Mouse (Mus musculus): Measurements from ENCODE around the gene Gmeb2. TPM values are rescaled to one million over a fixed set of nuclear protein-coding genes. Genes with fewer than 3 reads are reported as not detected.

The Gmeb2 gene
- polyA plus RNA-seq, 1 experiment: 26.3 TPM

DNA sequence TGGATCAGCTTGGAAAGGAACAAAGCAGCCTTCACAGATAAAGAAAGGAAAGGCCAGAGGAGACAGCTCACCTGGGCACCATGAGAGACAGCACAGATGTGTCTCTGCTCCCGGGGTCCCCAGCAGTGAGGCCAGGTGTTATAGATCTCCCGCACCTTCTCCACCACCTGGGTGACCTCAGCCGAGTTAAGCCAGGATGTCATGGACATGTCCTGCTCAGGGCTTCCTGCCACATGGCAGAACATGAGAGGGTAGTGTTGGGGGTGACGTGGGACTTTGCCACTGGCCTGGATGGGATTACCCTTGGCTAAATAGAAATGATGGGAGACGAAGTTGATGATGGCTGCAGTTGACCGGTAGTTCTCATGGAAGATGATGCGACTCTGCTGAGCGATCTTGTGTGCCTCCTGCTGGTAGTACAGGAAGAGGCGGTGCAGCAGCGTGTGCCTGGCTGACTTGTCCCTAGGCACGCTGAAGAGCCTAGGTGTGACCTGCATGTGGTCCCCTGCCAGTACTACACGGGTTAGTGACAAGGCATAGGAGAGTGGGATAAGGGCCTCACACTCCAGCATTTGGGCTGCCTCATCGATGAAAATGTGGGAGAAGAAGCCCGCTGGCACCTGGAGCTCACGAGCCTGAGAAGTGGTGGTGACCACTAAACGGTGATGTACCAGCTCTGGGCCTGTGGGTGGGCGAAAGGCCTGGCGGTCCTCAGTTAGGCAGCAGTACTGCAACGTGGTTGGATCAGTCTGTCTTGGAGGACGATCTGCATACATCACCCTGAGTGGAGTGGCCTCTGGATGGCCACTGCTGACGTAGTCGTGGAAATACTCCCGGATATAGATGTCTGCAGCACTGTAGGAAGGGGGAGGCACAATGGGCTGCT is 51.9 kb downstream of the Gmeb2 start:
- WGBS: 76% methylated on average over 23 of the region's 23 CpGs
- TF ChIP-seq POLR2A (IDR thresholded peaks at IDR 0.05; ENCODE audit: borderline replicate concordance, extremely low read depth, low read depth, low read length): no peak
- TF ChIP-seq CTCF (IDR thresholded peaks at IDR 0.05; ENCODE audit: insufficient read depth, low read length): peak; percentile 64
- Histone ChIP-seq H3K4me1 (ENCODE audit: control insufficient read depth, insufficient read depth, low read length) (peaks cover 17% of the 10 kb centered on the region), H3K4me3 (replicated peaks; ENCODE audit: extremely low read depth, low read depth, low read length) (no peak overlapping the region)
- no peak for DNase-seq

DNA sequence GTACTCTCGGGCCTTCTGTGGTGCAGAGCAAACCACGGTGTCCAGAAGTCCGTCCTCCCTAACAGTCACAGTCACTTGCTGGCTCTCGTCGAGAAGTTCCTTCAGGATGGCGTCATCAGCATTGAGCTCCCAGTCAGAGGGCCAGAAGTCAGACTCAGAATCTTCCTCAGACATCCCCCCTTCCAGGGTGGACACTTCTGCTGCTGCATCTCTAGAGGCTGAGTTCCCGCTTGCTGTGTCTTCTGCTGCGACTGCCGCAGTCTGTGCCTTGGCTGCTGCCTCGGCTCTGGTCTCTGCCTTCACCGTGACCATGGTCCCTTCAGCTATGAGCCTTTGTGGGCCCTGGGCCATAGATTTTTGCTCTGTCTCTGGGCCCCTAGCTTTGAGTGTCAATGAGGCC is 53.2 kb downstream of the Gmeb2 start:
- Histone ChIP-seq H3K4me1 (ENCODE audit: control insufficient read depth, insufficient read depth, low read length) (peaks cover 5% of the 10 kb centered on the region), H3K4me3 (replicated peaks; ENCODE audit: extremely low read depth, low read depth, low read length) (no peak overlapping the region)
- no peak for DNase-seq
- 85% methylated on average over 11 of the region's 11 CpGs for WGBS
- TF ChIP-seq CTCF (IDR thresholded peaks at IDR 0.05; ENCODE audit: insufficient read depth, low read length): no peak
- TF ChIP-seq POLR2A (IDR thresholded peaks at IDR 0.05; ENCODE audit: borderline replicate concordance, extremely low read depth, low read depth, low read length): no peak

DNA sequence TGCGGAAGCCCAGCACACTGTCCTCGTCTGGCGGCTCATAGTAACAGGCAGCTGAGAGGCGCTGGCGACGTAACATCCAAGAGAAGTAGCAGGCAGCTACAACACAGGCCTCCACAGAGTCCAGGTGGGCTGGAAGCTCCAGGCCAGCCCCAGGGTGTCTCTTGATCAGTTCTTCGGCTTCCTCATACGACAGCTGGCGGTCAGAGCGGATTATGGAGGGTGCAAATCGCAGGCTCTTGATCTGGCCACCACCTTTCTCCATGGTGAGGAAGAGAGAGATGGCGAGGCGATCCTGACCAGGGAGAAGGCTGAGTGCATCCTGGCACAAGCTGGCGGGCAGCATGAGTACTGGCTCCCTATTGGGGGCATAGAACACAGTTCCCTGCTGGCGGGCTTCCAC is 54.4 kb downstream of the Gmeb2 start:
- Histone ChIP-seq H3K4me1 (ENCODE audit: control insufficient read depth, insufficient read depth, low read length) (peaks cover 3% of the 10 kb centered on the region), H3K4me3 (replicated peaks; ENCODE audit: extremely low read depth, low read depth, low read length) (no peak overlapping the region)
- WGBS: 90% methylated on average over 15 of the region's 15 CpGs
- no peak for DNase-seq
- no peak for TF ChIP-seq CTCF (IDR thresholded peaks at IDR 0.05; ENCODE audit: insufficient read depth, low read length)
- no peak for TF ChIP-seq POLR2A (IDR thresholded peaks at IDR 0.05; ENCODE audit: borderline replicate concordance, extremely low read depth, low read depth, low read length)

DNA sequence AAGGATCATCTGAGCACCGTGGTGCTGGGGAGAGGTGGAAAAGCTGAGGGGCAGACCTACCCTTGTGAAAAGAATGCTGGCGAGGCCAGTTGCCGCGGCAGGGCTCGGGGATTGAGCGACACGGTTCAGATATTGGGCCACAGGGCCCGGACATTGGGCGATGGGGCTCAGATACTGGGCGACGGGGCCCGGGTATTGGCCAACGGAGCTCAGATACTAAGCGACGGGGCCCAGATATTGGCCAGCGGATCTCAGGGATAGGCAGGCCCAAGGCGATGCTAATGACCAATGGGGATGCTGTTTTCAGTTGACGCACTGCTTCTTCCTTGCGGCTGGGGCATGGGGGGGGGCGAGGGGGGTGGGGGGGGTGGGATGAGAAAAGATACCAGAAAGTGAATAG is 56.7 kb downstream of the Gmeb2 start:
- TF ChIP-seq POLR2A (IDR thresholded peaks at IDR 0.05; ENCODE audit: borderline replicate concordance, extremely low read depth, low read depth, low read length): no peak
- TF ChIP-seq CTCF (IDR thresholded peaks at IDR 0.05; ENCODE audit: insufficient read depth, low read length): no peak
- DNase-seq: no peak
- 86% methylated on average over 20 of the region's 20 CpGs for WGBS
- Histone ChIP-seq H3K4me3 (replicated peaks; ENCODE audit: extremely low read depth, low read depth, low read length) (no peak overlapping the region), H3K4me1 (ENCODE audit: control insufficient read depth, insufficient read depth, low read length) (peaks cover 3% of the 10 kb centered on the region)

DNA sequence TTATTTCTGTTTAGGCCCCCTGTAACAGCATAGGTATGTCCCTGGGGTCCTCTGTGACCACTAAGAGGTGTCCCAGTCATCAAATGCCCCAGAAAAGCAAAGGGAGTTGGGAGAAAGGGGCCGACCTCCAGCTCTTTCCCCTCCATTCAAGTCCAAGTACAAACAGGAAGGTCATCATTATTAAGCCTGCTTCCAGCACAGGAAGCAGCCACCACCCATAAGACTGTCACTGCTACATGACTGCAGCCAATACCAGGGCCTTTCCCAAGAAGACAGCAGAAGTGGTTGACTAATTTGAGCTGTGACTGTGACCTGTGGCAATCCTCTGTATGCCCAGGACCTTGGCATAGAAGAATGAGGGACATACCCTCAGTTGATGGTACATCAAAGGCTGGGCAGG is 59.5 kb downstream of the Gmeb2 start:
- peaks cover 3% of the 10 kb centered on the region for H3K4me1 ChIP-seq (ENCODE audit: control insufficient read depth, insufficient read depth, low read length)
- DNase-seq: no peak
- WGBS: 39% methylated on average over 1 of the region's 1 CpGs

DNA sequence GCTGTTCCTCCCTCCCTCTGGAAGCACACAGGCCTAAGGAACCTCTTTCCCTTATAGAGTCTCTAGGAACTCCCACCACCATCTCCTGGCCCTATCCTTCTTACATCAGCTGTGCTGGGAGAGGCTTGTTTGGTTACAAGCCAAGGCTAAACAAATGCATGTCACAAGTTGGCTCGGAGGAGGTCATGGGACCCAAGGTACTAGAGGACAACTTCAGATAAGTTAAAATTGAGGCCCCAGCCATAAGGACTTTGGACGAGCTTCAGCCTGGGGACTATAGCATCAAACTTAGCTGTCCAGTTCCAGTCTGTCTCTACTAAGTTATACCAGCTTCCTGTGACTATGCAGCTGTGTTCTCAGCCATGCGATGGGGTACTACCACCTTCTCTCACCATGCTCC is 60.7 kb downstream of the Gmeb2 start:
- WGBS: 55% methylated on average over 3 of the region's 3 CpGs
- Histone ChIP-seq H3K4me3 (replicated peaks; ENCODE audit: extremely low read depth, low read depth, low read length) (no peak overlapping the region), H3K4me1 (ENCODE audit: control insufficient read depth, insufficient read depth, low read length) (peaks cover 3% of the 10 kb centered on the region)
- DNase-seq: no peak
- no peak; the same call in 1 of the 2 replicates for TF ChIP-seq CTCF (IDR thresholded peaks at IDR 0.05; ENCODE audit: insufficient read depth, low read length)
- TF ChIP-seq POLR2A (IDR thresholded peaks at IDR 0.05; ENCODE audit: borderline replicate concordance, extremely low read depth, low read depth, low read length): no peak

More for the DNA sequence above, 59.5 kb downstream of the Gmeb2 start:
- no peak overlapping the region for H3K4me3 ChIP-seq (replicated peaks; ENCODE audit: extremely low read depth, low read depth, low read length)
- TF ChIP-seq CTCF (IDR thresholded peaks at IDR 0.05; ENCODE audit: insufficient read depth, low read length) (no peak), POLR2A (IDR thresholded peaks at IDR 0.05; ENCODE audit: borderline replicate concordance, extremely low read depth, low read depth, low read length) (no peak)

DNA sequence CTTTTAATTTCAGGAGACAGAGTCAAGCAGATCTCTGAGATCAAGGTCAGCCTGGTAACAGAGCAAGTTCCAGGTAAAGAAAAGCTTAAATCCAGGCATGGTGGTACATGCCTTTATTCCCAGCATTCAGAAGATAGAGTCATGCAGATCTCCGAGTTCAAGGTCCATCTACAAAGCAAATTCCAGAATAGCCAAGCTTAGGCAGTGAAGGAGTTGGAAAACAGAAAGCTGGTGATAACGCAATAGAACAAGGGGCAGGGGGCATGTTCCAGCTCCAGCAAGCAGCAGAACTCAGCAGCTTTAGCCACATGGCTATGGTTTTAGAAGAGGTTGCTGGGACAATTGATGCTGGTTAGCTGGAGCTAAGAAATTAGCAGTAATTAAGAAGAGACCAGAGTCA is 62.8 kb downstream of the Gmeb2 start:
- 89% methylated on average over 2 of the region's 2 CpGs for WGBS
- no peak overlapping the region for H3K4me3 ChIP-seq (replicated peaks; ENCODE audit: extremely low read depth, low read depth, low read length)
- no peak for DNase-seq
- TF ChIP-seq POLR2A (IDR thresholded peaks at IDR 0.05; ENCODE audit: borderline replicate concordance, extremely low read depth, low read depth, low read length) (no peak), CTCF (IDR thresholded peaks at IDR 0.05; ENCODE audit: insufficient read depth, low read length) (no peak)
- H3K4me1 ChIP-seq (ENCODE audit: control insufficient read depth, insufficient read depth, low read length): peaks cover 9% of the 10 kb centered on the region

DNA sequence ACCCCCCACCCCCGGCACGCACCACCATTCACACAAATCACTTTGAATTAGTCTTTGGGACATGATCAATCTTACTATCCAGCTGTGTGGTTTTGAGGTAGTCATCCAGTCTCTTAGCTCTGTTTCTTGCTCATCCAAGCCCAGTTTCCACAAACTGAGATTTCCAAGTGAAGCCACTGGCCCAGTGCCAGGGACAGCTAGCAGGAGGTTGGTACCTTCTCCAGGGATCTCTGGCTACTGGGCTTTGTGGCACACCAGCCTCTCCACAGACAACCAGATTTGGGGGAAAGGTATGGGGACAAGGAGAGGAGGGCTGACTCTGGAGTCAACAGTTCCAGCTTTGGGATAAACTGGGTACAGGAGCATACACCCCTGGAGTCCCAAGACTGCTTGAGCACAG is 67.5 kb downstream of the Gmeb2 start:
- DNase-seq: no peak
- H3K4me1 ChIP-seq (ENCODE audit: control insufficient read depth, insufficient read depth, low read length): peaks cover 14% of the 10 kb centered on the region
- no peak for TF ChIP-seq POLR2A (IDR thresholded peaks at IDR 0.05; ENCODE audit: borderline replicate concordance, extremely low read depth, low read depth, low read length)
- no peak for TF ChIP-seq CTCF (IDR thresholded peaks at IDR 0.05; ENCODE audit: insufficient read depth, low read length)
- WGBS: 36% methylated on average over 2 of the region's 2 CpGs
- no peak overlapping the region for H3K4me3 ChIP-seq (replicated peaks; ENCODE audit: extremely low read depth, low read depth, low read length)

DNA sequence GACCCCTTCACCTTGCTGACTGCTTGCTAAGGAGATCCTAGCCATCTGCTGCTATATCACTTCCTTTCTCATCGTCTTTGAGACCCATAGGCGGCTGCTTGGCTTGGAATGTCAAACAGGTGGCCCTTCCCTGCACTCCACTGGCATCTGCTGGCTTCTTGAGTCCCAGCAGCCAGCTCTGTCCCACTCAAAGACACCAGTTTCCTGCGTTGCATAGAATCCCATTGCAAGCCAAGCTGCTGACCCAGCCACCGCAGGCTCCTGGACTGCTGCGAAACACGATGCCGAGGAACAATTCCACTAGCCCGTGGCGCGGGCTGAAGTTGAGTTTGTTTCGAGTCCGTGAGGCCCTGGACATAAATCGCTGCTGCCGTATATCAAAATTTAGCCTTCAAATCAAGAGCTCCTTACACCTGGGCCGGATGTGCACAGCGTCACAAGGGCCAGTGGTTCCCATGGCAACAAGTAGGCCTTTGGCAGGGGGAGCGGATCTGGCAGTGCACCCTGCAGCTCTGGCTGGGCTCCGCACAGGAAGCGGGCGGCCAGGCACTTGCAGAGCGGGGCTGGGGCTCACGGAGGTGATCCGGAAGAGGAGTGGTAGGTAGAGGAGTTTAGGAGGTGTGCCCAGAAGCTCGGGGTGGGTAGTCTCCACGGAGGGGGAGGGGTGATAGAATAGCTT is 68.2 kb downstream of the Gmeb2 start, which contains the start of gene Fndc11:
Gene Fndc11 (plus strand): TSS at position 476 of the 679 bp plus-strand sequence.
- H3K4me3 ChIP-seq (replicated peaks; ENCODE audit: extremely low read depth, low read depth, low read length): peak within 1 kb of the TSS; percentile 53
- WGBS: 3% methylated on average over 25 of the region's 25 CpGs
- TF ChIP-seq POLR2A (IDR thresholded peaks at IDR 0.05; ENCODE audit: borderline replicate concordance, extremely low read depth, low read depth, low read length) (peak; percentile 56; the same call in 1 of the 2 replicates), CTCF (IDR thresholded peaks at IDR 0.05; ENCODE audit: insufficient read depth, low read length) (peak; percentile 33; the same call in 1 of the 2 replicates)
- peaks cover 14% of the 10 kb centered on the region for H3K4me1 ChIP-seq (ENCODE audit: control insufficient read depth, insufficient read depth, low read length)
- peak; percentile 82 for DNase-seq
